Mouse (Mus musculus): Measurements from ENCODE around the gene Olfr593. TPM values are rescaled to one million over a fixed set of nuclear protein-coding genes. Genes with fewer than 3 reads are reported as not detected.
"Not testable (repeated sequence)": the region's sequence is repeated elsewhere in the genome, so short reads cannot be mapped to it uniquely, and the experiment has no call there.

The Olfr593 gene
- polyA plus RNA-seq (2016; fragmentation: Nextera tagmentation; extraction: Ambion mirVana) = not detected in 2 replicates

GRCm38 (mm10) chr7:103211562-103211961 is at the start of gene Olfr593:
Gene Olfr593, plus strand, starts transcription at chr7:103211862.
- Histone ChIP-seq H3K9ac (no peak within 1 kb of the TSS), H3K27ac (no peak within 1 kb of the TSS), H3K27me3 (no peaks in the 10 kb centered on the region), H3K4me3 (replicated peaks) (no peak within 1 kb of the TSS), H3K4me1 (no peaks in the 10 kb centered on the region), H3K4me2 (no peak within 1 kb of the TSS), H3K9me3 (no peaks in the 10 kb centered on the region), H3K36me3 (replicated peaks) (no peaks in the 10 kb centered on the region)
- 63% methylated on average over 1 of the region's 1 CpGs for WGBS
- no peak for ATAC-seq (ENCODE audit: low FRiP score)

GRCm38 (mm10) chr7:103169697-103170096 is 42.0 kb upstream of the Olfr593 start:
- Histone ChIP-seq H3K27ac (no peak overlapping the region), H3K4me2 (no peak overlapping the region), H3K27me3 (no peaks in the 10 kb centered on the region), H3K9me3 (no peaks in the 10 kb centered on the region), H3K9ac (no peak overlapping the region), H3K36me3 (replicated peaks) (no peaks in the 10 kb centered on the region), H3K4me1 (no peaks in the 10 kb centered on the region), H3K4me3 (replicated peaks) (no peak overlapping the region)
- WGBS = 80% methylated on average over 5 of the region's 5 CpGs
- ATAC-seq (ENCODE audit: low FRiP score) = no peak

- H3K36me3 ChIP-seq (replicated peaks) = no peaks in the 10 kb centered on the region
- H3K4me3 ChIP-seq (replicated peaks) = no peak within 1 kb of the TSS
- ATAC-seq (ENCODE audit: low FRiP score) = no peak
- H3K9ac ChIP-seq = no peak within 1 kb of the TSS
- H3K27me3 ChIP-seq = no peaks in the 10 kb centered on the region
- H3K9me3 ChIP-seq = 0 out of 2 replicates have a peak, but pooled peaks cover 6% of the 10 kb centered on the region
- no peak within 1 kb of the TSS for H3K4me2 ChIP-seq
- H3K4me1 ChIP-seq = no peaks in the 10 kb centered on the region
- 86% methylated on average over 1 of the region's 1 CpGs for WGBS
- no peak within 1 kb of the TSS for H3K27ac ChIP-seq
Measured at GRCm38 (mm10) chr7:103178240-103178639, 33.4 kb upstream of the Olfr593 start, which contains the start of gene Olfr591. Gene Olfr591, minus strand, starts transcription at chr7:103178340.

GRCm38 (mm10) chr7:103184503-103184902 is 27.2 kb upstream of the Olfr593 start, which contains the start of gene Olfr592:
Gene Olfr592, plus strand, starts transcription at chr7:103184803.
- ATAC-seq (ENCODE audit: low FRiP score); H3K36me3 ChIP-seq (replicated peaks): not testable (repeated sequence)
- 79% methylated on average over 1 of the region's 1 CpGs for WGBS

GRCm38 (mm10) chr7:103212050-103212449 is 388 bp downstream of the Olfr593 start:
- H3K4me3 ChIP-seq (replicated peaks); H3K27ac ChIP-seq; H3K4me1 ChIP-seq; H3K4me2 ChIP-seq; H3K9ac ChIP-seq; ATAC-seq (ENCODE audit: low FRiP score); H3K36me3 ChIP-seq (replicated peaks); H3K27me3 ChIP-seq; H3K9me3 ChIP-seq: not testable (repeated sequence)
- 90% methylated on average over 5 of the region's 5 CpGs for WGBS

More at GRCm38 (mm10) chr7:103184503-103184902, 27.2 kb upstream of the Olfr593 start, which contains the start of gene Olfr592:
- not testable (repeated sequence) for H3K27me3 ChIP-seq; H3K9ac ChIP-seq; H3K27ac ChIP-seq; H3K4me1 ChIP-seq; H3K4me2 ChIP-seq; H3K4me3 ChIP-seq (replicated peaks)
- H3K9me3 ChIP-seq = 0 out of 2 replicates have a peak, but pooled peaks cover 10% of the 10 kb centered on the region

- H3K36me3 ChIP-seq (replicated peaks) = no peaks in the 10 kb centered on the region
- no peaks in the 10 kb centered on the region for H3K27me3 ChIP-seq
- H3K4me3 ChIP-seq (replicated peaks) = no peak within 1 kb of the TSS
- H3K27ac ChIP-seq = no peak within 1 kb of the TSS
- no peak within 1 kb of the TSS for H3K9ac ChIP-seq
- no peak for ATAC-seq (ENCODE audit: low FRiP score)
- no peaks in the 10 kb centered on the region for H3K9me3 ChIP-seq
- H3K4me2 ChIP-seq = no peak within 1 kb of the TSS
- no peaks in the 10 kb centered on the region for H3K4me1 ChIP-seq
Measured at GRCm38 (mm10) chr7:103216696-103217095, 5.0 kb downstream of the Olfr593 start, which contains the start of gene Olfr594. Gene Olfr594, plus strand, starts transcription at chr7:103216996.

- H3K9ac ChIP-seq; H3K9me3 ChIP-seq; ATAC-seq (ENCODE audit: low FRiP score); H3K4me3 ChIP-seq (replicated peaks); H3K27ac ChIP-seq; H3K4me2 ChIP-seq; H3K27me3 ChIP-seq; H3K4me1 ChIP-seq; H3K36me3 ChIP-seq (replicated peaks): not testable (repeated sequence)
Measured at GRCm38 (mm10) chr7:103252405-103252804, 40.7 kb downstream of the Olfr593 start, which contains the start of gene Usp17ld. Gene Usp17ld, minus strand, starts transcription at chr7:103252505.

Small RNA genes within 50 kb of the gene (microRNA-seq; reads per million reads assigned to microRNA genes)
- not detected for gene Gm25171

Other genes starting within 250 kb of the Olfr593 start
- not detected in 2 replicates for gene Olfr576, start 249.2 kb upstream of the Olfr593 start, polyA plus RNA-seq (2016; fragmentation: Nextera tagmentation; extraction: Ambion mirVana)
- not detected in 2 replicates for gene Olfr577, start 235.9 kb upstream of the Olfr593 start, polyA plus RNA-seq (2016; fragmentation: Nextera tagmentation; extraction: Ambion mirVana)
- gene Olfr578, start 222.5 kb upstream of the Olfr593 start, polyA plus RNA-seq (2016; fragmentation: Nextera tagmentation; extraction: Ambion mirVana) = not detected in 2 replicates
- not detected in 2 replicates for gene Olfr582, start 173.8 kb upstream of the Olfr593 start, polyA plus RNA-seq (2016; fragmentation: Nextera tagmentation; extraction: Ambion mirVana)
- gene Olfr583, start 160.6 kb upstream of the Olfr593 start, polyA plus RNA-seq (2016; fragmentation: Nextera tagmentation; extraction: Ambion mirVana) = not detected in 2 replicates
- gene Olfr584, start 130.0 kb upstream of the Olfr593 start, polyA plus RNA-seq (2016; fragmentation: Nextera tagmentation; extraction: Ambion mirVana) = not detected in 2 replicates
- not detected in 2 replicates for gene Olfr585, start 114.1 kb upstream of the Olfr593 start, polyA plus RNA-seq (2016; fragmentation: Nextera tagmentation; extraction: Ambion mirVana)
- gene Olfr586, start 86.2 kb upstream of the Olfr593 start, polyA plus RNA-seq (2016; fragmentation: Nextera tagmentation; extraction: Ambion mirVana) = not detected in 2 replicates
- not detected in 2 replicates for gene Olfr588-ps1, start 71.0 kb upstream of the Olfr593 start, polyA plus RNA-seq (2016; fragmentation: Nextera tagmentation; extraction: Ambion mirVana)
- not detected in 2 replicates for gene Olfr589, start 55.5 kb upstream of the Olfr593 start, polyA plus RNA-seq (2016; fragmentation: Nextera tagmentation; extraction: Ambion mirVana)
- not detected in 2 replicates for gene Olfr591, start 33.5 kb upstream of the Olfr593 start, polyA plus RNA-seq (2016; fragmentation: Nextera tagmentation; extraction: Ambion mirVana)
- not detected in 2 replicates for gene Olfr592, start 27.1 kb upstream of the Olfr593 start, polyA plus RNA-seq (2016; fragmentation: Nextera tagmentation; extraction: Ambion mirVana)
- gene Olfr594, start 5.1 kb downstream of the Olfr593 start, polyA plus RNA-seq (2016; fragmentation: Nextera tagmentation; extraction: Ambion mirVana) = not detected in 2 replicates
- not detected in 2 replicates for gene Usp17ld, start 40.6 kb downstream of the Olfr593 start, polyA plus RNA-seq (2016; fragmentation: Nextera tagmentation; extraction: Ambion mirVana)
- gene Olfr596, start 93.8 kb downstream of the Olfr593 start, polyA plus RNA-seq (2016; fragmentation: Nextera tagmentation; extraction: Ambion mirVana) = not detected in 2 replicates
- gene Olfr597, start 104.5 kb downstream of the Olfr593 start, polyA plus RNA-seq (2016; fragmentation: Nextera tagmentation; extraction: Ambion mirVana) = 0.20 TPM in 1 of 2 replicates, not detected in the other
- not detected in 2 replicates for gene Olfr598, start 111.7 kb downstream of the Olfr593 start, polyA plus RNA-seq (2016; fragmentation: Nextera tagmentation; extraction: Ambion mirVana)
- gene Olfr599, start 124.1 kb downstream of the Olfr593 start, polyA plus RNA-seq (2016; fragmentation: Nextera tagmentation; extraction: Ambion mirVana) = not detected in 2 replicates
- gene Olfr600, start 137.8 kb downstream of the Olfr593 start, polyA plus RNA-seq (2016; fragmentation: Nextera tagmentation; extraction: Ambion mirVana) = not detected in 2 replicates
- gene Olfr601, start 150.8 kb downstream of the Olfr593 start, polyA plus RNA-seq (2016; fragmentation: Nextera tagmentation; extraction: Ambion mirVana) = not detected in 2 replicates
- gene Olfr603, start 174.3 kb downstream of the Olfr593 start, polyA plus RNA-seq (2016; fragmentation: Nextera tagmentation; extraction: Ambion mirVana) = not detected in 2 replicates
- gene Usp17lc, start 203.2 kb downstream of the Olfr593 start, polyA plus RNA-seq (2016; fragmentation: Nextera tagmentation; extraction: Ambion mirVana) = not detected in 2 replicates
- gene Olfr605, start 233.6 kb downstream of the Olfr593 start, polyA plus RNA-seq (2016; fragmentation: Nextera tagmentation; extraction: Ambion mirVana) = not detected in 2 replicates
- not detected in 2 replicates for gene Olfr606, start 237.2 kb downstream of the Olfr593 start, polyA plus RNA-seq (2016; fragmentation: Nextera tagmentation; extraction: Ambion mirVana)

Data from forebrain, embryonic 12.5 days (tissue).